Mouse (Mus musculus) heart, postnatal 36 days (tissue): ENCODE data around the gene Cacna2d3. TPM values are rescaled to one million over a fixed set of nuclear protein-coding genes. Genes with fewer than 3 reads are reported as not detected.

ENCODE experiments used
- DNase-seq, 2 experiments: peaks; one replicate each; pipeline ENCODE4 v3.0.0; 2021 to 2022
- intact Hi-C: fragments of 180-260 bp; cut with DNase I; formaldehyde crosslinking; loops from one replicate; pipeline ENCODE4 v1.15.1; 2025
- total RNA-seq, 2 experiments: library from RNA; stranded (reverse); gene quantifications; 2 replicates each; pipeline ENCODE4 v1.2.3; 2021

Gene Cacna2d3
- total RNA-seq, 2 experiments from 2014 or later, result 0.47 to 1.2 TPM

DNA sequence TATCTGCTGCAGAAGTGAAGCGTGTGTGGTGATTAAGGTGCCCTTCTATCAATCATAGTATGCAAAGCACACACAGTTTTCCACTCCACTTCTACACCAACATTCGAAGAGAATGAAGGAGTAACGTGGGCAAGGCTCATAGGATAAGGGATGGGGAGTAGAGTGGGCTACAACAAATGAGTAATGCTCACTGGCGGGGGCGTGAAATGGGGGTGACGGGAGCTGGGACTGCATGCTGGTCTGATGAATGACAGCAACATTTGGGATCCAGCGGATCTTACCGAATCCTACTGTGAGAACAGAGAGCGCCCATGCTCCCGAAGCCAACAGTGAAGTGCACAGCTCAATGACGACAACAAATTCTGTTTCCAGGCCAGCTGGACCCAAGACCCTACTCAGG is 76.2 kb downstream of the Cacna2d3 start:
- no peak for DNase-seq
- intact Hi-C loops, result no loop called here

- DNase-seq, result no peak
- intact Hi-C loops, result no loop called here
Measured at GRCm38 (mm10) chr14:29643217-29643616, 78.4 kb downstream of the Cacna2d3 start.

DNA sequence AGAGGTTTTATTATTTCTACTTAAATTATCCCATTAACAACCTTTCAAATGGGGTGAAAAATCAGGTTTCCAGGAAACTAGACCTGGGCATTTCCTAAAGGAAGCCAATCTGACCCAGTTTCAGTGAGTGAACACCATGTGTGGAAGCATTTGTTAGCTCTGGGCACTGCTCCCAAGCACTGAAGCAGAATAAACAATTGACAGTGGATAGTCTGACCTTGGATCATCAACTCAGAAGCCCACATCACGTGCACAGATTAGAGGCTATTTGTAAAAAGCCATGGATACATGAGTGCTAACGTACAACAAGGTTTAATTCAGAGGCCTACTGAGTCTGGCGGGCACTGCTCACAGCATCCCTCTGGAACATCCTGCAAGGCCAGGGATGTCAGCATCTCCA is 82.4 kb downstream of the Cacna2d3 start:
- no peak for DNase-seq
- intact Hi-C loops, result no loop called here

DNA sequence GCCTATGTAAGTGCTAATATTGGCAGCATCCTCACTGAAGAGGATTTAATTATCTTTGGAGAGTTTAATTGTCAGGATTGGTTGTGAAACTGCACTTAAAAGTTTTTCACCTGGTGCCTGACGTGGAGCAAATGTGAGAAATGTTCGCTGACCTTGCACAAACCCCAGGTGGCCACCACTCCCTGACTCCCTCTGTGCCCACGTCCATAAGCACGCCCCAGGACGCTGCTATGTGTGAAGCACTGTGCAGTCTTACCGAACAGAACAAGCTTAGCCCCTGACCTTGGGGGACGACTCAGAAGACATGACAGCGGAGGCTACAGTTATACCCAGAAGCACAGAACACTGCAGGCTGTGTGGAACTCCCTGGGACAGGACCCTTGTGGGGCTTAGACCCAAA is 93.5 kb downstream of the Cacna2d3 start:
- no peak for DNase-seq
- intact Hi-C loops, result no loop called here

- DNase-seq, result no peak
- intact Hi-C loops, result no loop called here
Measured at GRCm38 (mm10) chr14:29612436-29612835, 109.2 kb downstream of the Cacna2d3 start.

DNA sequence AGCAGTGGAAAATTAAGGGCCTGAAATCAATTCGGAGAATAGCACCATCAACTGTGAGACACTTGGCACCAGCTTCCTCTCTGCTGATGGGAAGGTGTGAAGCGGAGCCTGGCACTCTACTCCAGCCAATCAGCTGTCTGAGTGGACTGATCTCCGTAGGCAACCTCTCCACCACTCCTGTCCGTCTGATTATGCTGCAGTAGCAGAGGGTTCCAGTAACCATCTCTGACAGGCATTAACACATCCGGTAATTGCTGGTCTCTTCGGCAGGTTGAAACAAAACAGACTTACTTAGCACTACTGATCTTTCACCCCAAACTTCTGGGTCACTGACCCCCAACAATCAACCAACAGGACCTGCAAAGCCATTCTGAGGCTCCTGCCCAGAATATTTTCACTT is 112.9 kb downstream of the Cacna2d3 start:
- no peak for DNase-seq
- intact Hi-C loops, result no loop called here

DNA sequence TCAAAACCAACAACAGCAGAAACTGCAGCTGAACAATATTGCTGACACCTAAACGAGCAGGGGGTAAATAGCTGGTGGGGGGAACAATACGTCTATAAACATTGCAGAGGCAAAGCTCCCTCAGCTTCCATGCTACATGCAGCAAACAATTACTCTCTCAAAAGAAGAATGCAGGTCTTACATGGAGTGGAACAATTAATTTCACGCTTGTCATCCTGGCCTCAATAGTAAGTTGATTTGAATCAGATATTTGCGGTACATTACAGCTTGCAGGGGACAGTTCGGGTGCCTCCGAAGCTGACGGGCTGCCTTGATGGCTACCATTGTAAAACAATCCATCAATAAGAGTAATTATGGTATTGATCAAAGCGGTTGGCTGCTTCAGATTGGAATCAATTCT is 122.2 kb downstream of the Cacna2d3 start:
- intact Hi-C loops, result no loop called here
- DNase-seq, result no peak

DNA sequence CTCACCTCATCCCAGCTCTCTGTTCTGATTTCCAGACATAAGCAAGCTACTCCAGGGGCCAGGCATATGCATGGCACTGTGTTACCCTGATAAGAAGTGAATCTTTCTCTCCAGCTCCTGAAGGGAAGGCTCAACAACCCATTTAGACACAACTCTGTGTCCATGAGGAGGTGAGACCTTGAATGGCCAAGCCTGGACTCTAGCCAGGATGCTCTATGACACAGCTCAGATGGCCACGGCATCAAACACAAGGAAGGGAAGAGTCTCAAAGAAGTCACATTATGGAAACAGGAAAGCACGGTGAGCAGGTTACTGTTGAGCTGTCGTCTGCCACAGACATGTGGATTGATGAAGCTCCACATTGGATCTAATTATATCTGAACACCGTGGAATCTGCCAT is 128.8 kb downstream of the Cacna2d3 start:
- no peak for DNase-seq
- intact Hi-C loops, result no loop called here

DNA sequence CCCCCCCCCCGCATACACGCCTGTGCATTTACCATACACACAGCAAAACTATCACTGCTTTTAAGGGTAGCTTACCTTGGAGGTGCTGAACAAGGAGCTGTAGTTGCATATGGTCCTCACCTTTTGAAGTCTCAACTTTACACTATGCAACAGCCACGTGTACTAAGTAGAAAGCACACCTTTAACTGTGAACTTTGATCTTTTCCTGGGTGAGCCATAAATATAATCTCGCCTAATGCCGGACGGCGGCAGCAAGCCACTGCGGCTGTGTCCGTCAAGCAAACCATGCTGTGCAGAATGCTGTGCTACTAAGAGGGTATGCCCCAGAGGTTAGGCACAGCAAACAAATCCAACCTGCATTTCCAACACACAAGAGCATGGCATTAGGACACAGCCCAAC is 132.0 kb downstream of the Cacna2d3 start:
- no peak for DNase-seq
- intact Hi-C loops, result no loop called here

DNA sequence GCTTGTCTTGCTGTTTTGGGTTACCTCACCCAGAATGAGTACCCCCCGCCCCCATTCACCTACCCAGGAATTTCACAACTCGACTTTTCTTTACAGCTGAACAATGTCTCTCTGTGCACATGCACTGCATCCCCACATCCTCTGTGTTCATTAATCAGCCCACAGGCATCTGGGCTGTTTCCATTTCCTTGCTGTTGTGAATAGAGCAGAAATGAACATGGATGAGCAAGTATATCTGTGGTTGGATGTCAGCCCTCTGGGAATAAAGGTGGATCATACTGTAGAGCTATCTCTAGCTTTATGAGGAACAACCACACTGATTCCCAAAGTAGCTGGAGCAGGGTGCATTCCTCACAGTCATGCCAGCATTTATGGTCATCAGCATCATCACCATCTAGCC is 139.7 kb downstream of the Cacna2d3 start:
- intact Hi-C loops, result no loop called here
- no peak for DNase-seq

DNA sequence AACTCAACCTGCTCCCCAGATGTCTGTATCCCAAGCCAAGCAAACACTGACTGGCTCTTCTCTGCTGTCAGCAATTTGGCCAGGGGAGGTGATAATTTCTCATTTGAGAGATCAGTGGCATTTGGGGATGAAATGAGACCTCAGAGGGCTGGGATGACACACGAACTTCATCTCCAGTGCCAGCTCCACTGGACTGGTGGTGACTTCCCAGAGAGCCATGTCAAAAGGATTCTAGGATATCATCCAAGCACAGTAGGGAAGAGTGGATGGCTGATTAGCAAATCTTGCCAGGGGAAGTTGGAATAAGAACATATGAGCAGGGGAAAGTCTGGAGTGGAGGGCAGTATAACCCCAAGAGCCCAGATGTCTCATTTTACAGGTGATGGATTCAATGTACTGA is 143.9 kb downstream of the Cacna2d3 start:
- intact Hi-C loops, result no loop called here
- no peak for DNase-seq

DNA sequence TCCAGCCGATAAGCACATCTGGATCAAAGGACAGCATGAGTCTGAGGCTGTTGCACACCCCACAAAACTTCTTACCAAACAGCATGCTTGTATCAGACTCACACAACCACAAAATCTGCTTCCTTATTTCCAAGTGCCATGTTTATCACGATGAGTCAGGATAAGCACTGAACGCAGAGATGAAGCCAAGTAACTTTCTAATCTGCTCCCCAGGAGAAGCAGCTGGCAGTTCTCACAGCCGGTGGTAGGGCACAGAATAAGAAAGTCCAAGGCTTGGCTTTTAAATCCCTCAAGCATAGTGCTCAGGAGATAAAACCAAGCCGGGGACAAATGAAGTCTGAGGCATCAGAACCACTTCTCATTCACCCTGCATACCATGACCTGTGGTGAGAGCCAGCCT is 146.1 kb downstream of the Cacna2d3 start:
- no peak for DNase-seq

DNA sequence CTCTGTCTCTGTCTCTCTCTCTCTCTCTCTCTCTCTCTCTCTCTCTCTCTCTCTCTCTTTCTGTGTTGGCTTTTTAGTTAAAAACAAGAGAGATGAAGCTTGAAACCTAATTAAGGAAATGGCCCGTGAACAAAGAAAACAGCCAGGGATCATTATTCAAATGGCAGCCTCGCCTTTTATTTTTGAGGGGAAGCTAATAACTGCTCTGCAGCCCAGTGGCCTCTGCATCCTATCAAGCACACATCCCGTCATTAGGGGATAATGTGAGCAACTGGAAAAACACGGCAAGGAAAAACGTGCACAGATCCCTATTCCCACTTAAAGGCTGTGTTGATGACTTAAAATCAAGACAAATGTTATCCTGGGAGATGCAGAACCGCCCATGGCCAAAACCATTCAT is 159.0 kb downstream of the Cacna2d3 start:
- intact Hi-C loops, result no loop called here
- DNase-seq, result no peak

More for the DNA sequence above, 146.1 kb downstream of the Cacna2d3 start:
- intact Hi-C loops, result no loop called here

GRCm38 (mm10) chr14:29561122-29561834 is 160.4 kb downstream of the Cacna2d3 start:
- intact Hi-C loops, result no loop called here
- no peak for DNase-seq

GRCm38 (mm10) chr14:29558440-29558839 is 163.2 kb downstream of the Cacna2d3 start:
- no peak for DNase-seq
- intact Hi-C loops, result no loop called here

DNA sequence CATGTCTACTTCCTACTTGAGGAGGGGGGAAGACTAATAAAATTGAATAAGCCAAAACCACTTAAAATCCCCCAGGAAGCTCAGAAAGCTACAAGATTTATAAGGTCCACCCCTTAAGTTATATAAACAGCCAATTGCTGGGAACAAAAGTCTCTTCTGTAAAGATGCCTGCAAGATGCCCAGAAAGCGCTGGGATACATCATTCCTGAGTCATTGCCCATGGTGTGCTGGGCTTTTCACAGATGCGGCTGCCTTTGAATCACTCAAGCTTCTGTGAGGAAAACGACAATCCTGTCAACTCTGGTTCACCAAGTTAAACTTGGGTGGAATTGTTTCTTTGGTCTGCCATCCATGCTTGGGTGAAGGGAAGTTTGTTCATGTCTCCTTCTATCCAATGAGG is 165.5 kb downstream of the Cacna2d3 start:
- DNase-seq, result no peak
- intact Hi-C loops, result no loop called here

DNA sequence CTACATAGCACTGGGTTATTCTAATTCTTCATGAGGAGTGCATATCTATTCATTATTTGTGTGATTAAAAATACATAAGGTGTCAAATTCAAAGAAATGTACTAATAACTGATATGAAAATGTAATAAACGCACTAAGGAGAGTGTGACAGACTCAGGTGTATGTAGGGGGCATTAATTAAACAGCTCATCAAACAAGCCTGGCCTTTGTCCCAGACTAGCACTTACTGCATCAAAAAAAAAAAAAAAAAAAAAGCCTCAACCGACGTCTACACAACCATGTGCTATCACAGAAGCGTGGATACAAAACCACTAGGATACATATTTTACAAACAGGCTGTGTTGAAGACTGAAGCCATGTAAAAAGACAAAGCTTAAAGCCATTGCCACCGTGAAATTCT is 169.2 kb downstream of the Cacna2d3 start:
- intact Hi-C loops, result no loop called here
- DNase-seq, result no peak

GRCm38 (mm10) chr14:29548646-29549045 is 173.0 kb downstream of the Cacna2d3 start:
- intact Hi-C loops, result no loop called here
- DNase-seq, result no peak

DNA sequence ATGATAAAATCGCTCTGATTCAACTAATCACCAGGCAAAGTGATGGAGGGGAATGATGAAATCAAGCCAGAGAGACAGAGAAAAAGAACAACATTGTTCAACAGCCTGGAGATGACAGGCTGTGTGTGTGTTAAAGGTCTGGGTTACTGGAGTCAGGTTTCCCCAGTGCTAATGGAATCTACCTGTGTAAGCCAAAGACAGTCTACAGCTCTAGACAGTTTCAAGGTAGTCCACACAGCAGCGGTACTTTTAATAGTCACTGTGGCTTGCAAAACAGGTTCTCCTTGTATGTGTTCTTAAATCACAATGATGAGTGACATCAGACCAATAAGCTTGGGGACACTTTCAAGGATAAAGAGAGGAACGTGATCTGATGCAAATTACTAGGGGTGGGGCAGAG is 191.1 kb downstream of the Cacna2d3 start:
- DNase-seq, result no peak
- intact Hi-C loops, result no loop called here

- DNase-seq, result no peak
- intact Hi-C loops, result no loop called here
Measured at GRCm38 (mm10) chr14:29528696-29529095, 193.0 kb downstream of the Cacna2d3 start.

GRCm38 (mm10) chr14:29519751-29520669 is 201.7 kb downstream of the Cacna2d3 start:
- DNase-seq, result no peak
- intact Hi-C loops, result no loop called here

GRCm38 (mm10) chr14:29502667-29503066 is 219.0 kb downstream of the Cacna2d3 start:
- DNase-seq, result no peak
- intact Hi-C loops, result no loop called here
